Mouse (Mus musculus): ENCODE measurements around the gene Ntpcr.

DNA sequence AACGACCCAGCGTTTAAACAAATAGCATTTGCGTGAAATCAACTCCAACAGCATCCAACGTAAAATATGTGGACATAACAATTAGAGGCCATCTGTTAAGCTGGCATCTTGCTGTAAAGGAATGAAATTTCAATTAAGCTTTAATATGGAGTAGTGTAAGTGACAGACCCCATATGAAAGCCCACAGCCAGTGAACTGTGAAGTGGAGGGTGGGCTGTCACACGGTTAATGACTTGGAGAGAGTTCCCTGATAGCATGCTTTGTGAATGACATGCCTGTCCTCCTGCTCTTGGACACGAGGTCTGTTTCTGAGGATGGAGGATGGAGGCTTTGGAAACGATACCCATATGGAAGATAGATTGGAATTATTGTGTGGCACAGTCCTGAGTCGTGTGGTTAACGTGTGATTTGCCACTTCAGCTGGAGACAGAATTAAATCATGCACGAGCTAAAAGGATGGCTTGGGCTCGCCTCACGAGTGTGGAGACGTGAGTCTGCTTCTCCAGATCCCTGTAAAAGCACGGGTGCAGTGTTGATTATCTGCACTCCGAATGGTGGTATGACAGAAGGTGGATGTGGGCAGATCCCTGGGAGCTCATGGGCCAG is 26.8 kb upstream of the Ntpcr start:
- TF ChIP-seq MEF2A (IDR thresholded peaks at IDR 0.05; ENCODE audit: borderline replicate concordance, low read depth, low read length): no peak
- TF ChIP-seq E2F4 (IDR thresholded peaks at IDR 0.05; ENCODE audit: insufficient replicate concordance, low read depth, low read length): no peak
- no peak for TF ChIP-seq POLR2A (IDR thresholded peaks at IDR 0.05; ENCODE audit: low read depth, low read length)

Measured in CH12.LX (cell line).